Mouse (Mus musculus) B cell, adult 62 days (primary cell): ENCODE measurements around the gene Zfp446. TPM values are rescaled to one million over a fixed set of nuclear protein-coding genes. Genes with fewer than 3 reads are reported as not detected.

Source experiments
- total RNA-seq: library from RNA; stranded (reverse); gene quantifications from 4 replicates; pipeline ENCODE4 v1.2.4, GENCODE M21; 2023

Zfp446 gene
- total RNA-seq, result 8.7 to 10.7 TPM (median 9.6 TPM) in 4 replicates

DNA sequence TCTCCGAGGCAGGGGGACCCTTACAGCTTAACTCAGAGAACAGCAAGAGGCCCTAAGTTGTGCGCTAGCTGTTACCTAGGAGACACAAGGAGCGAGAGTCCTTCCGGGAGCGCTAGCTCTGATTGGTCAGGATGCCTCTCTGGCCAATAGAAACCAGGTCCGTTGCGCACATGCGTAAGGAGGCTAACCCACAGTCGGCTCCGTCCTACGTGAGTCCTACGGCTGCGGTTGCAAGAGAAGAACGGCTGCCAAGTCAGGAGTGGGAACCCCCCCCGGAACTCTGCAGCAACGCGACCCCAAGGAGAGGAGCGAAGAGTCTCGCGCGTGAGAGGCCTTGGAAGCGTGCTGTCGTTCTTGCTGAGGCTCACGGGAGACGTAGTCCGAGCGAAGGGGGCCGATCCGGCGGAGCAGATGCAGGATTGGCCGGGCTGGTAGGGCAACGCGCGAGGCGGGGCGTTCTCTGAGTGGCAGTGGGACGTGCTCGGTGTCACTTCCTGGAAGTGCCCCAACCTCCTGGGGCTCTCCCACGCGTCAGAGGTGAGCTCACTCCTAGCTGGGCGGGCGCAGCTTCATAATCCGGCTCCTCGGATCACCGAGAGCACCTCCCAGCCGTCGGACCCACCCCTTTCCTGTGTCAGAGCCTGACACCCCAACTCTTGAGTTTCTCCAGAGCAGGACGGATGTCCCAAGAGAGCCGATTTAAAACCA is at the start of gene Zfp446:
Zfp446 (plus strand) TSS at position 167 of the 708 bp plus-strand sequence.

GRCm38 (mm10) chr7:12965678-12966091 is 12.0 kb upstream of the Zfp446 start, which contains the start of gene Zfp324:
Gene Zfp324, plus strand, starts transcription at chr7:12965838.

GRCm38 (mm10) chr7:12998053-12998452 is 20.4 kb downstream of the Zfp446 start, which contains the start of gene Slc27a5:
Gene Slc27a5, minus strand, starts transcription at chr7:12998192.

DNA sequence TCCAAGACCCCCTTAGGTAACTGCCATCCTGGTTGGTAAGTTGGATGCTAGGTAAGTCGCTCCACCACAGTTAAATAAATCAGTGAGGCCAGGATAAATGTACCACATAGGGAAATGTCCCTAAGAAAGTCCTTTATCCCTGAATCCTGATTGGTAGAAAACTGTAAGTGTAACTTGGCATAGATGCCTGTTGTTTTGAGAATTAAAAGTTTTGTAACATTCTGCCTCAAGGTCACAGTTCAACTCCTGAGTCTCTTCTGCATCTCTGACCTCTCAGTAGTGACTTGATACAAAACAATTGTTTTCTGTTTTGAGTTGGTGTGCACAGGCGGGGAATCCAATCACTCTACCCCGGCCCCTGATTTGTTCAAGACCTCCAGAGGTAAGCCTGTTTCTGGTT is 21.2 kb downstream of the Zfp446 start, which contains the start of gene Trim28:
Trim28 (plus strand) TSS at position 264 of the 400 bp plus-strand sequence.

DNA sequence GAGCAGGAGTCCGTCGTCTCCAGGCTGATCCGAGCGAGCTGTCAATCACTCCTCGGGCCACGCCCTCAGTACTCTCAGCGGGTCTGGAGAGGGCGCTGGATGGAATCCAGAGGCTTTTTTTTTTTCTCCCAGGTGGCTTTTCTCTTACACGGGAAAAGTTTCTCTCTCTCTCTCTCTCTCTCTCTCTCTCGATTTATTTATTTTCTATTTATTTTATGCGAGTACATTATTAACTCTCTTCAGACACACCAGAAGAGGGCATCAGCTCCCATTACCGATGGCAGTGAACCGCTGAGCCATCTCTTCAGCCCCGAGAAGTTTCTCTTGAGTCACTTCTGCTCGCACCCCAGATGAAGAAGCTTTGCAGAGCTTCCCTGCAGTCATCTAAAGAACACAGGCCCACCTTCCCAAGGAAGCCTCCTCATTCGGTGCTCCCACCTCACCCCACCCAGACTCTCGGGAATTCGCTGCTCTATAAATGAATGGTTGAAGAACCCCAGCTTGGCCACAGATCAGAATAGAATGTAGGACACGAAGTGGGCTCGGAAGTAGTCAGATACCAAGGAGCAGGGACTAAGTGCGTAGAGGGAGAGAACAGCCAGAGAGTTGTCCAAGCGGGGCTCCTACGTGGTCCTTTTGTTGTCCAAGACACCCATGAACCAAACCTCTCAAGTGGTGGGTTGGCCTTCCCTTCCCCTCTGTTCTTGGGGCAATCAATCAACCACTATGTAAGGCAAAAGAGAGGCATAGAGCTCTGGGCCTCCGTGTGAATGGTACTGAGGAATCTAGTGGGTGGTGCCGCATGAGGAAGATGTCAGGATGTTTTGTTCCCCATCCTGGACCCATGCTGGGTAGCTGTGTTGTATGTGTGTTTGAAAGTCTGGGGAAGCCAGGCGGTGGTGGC is 32.6 kb downstream of the Zfp446 start, which contains the start of gene Zbtb45:
Zbtb45 (minus strand) TSS at position 30 of the 904 bp plus-strand sequence.

GRCm38 (mm10) chr7:13034148-13034977 is 56.7 kb downstream of the Zfp446 start, which contains the start of gene Chmp2a:
Gene Chmp2a, minus strand, starts transcription at chr7:13034807.

Other genes starting within 250 kb of the Zfp446 start
- gene Vmn2r56, start 242.8 kb upstream of the Zfp446 start, total RNA-seq, result not detected in 4 replicates
- 31.2 to 41.3 TPM (median 34.6 TPM) in 4 replicates for gene Zscan18, start 174.2 kb upstream of the Zfp446 start, total RNA-seq
- gene Zfp329, start 159.0 kb upstream of the Zfp446 start, total RNA-seq, result 7.0 to 10.2 TPM (median 9.4 TPM) in 4 replicates
- gene Zfp110, start 143.1 kb upstream of the Zfp446 start, total RNA-seq, result 112 to 125 TPM (median 118 TPM) in 4 replicates
- gene Zfp128, start 96.7 kb upstream of the Zfp446 start, total RNA-seq, result 1.9 to 3.0 TPM (median 2.3 TPM) in 4 replicates
- gene Zscan22, start 80.0 kb upstream of the Zfp446 start, total RNA-seq, result 12.8 to 15.4 TPM (median 13.6 TPM) in 4 replicates
- gene Rps5, start 55.6 kb upstream of the Zfp446 start, total RNA-seq, result 2,155 to 2,273 TPM (median 2,193 TPM) in 4 replicates
- gene Rnf225, start 50.4 kb upstream of the Zfp446 start, total RNA-seq, result 1.2 to 1.7 TPM (median 1.3 TPM) in 4 replicates
- 2.9 to 6.0 TPM (median 3.5 TPM) in 4 replicates for gene Zfp324, start 12.0 kb upstream of the Zfp446 start, total RNA-seq
- gene Slc27a5, start 20.3 kb downstream of the Zfp446 start, total RNA-seq, result not detected in 4 replicates
- 351 to 392 TPM (median 373 TPM) in 4 replicates for gene Trim28, start 21.3 kb downstream of the Zfp446 start, total RNA-seq
- 3.9 to 9.9 TPM (median 5.9 TPM) in 4 replicates for gene Zbtb45, start 32.2 kb downstream of the Zfp446 start, total RNA-seq
- gene Chmp2a, start 57.0 kb downstream of the Zfp446 start, total RNA-seq, result 88.1 to 101 TPM (median 92.6 TPM) in 4 replicates
- 76.5 to 89.6 TPM (median 83.2 TPM) in 4 replicates for gene Ube2m, start 60.4 kb downstream of the Zfp446 start, total RNA-seq
- gene Mzf1, start 76.9 kb downstream of the Zfp446 start, total RNA-seq, result 0.45 to 0.75 TPM (median 0.56 TPM) in 4 replicates
- not detected in 4 replicates for gene Vmn1r85, start 117.3 kb downstream of the Zfp446 start, total RNA-seq
- not detected in 4 replicates for gene Vmn1r86, start 142.1 kb downstream of the Zfp446 start, total RNA-seq
- not detected in 4 replicates for gene Vmn1r87, start 162.3 kb downstream of the Zfp446 start, total RNA-seq
- 0.17 to 0.28 TPM (median 0.21 TPM) in 3 of 4 replicates, not detected in the other for gene Vmn1r88, start 181.7 kb downstream of the Zfp446 start, total RNA-seq
- not detected in 4 replicates for gene Vmn1r89, start 235.2 kb downstream of the Zfp446 start, total RNA-seq